Mouse (Mus musculus) R1 (cell line): ENCODE data around the gene Gstp2.
A peak's percentile ranks its signal among the peaks of the same experiment; 100 is the strongest.
"Not testable (repeated sequence)": the region's sequence is repeated elsewhere in the genome, so short reads cannot be mapped to it uniquely, and the experiment has no call there.

Source experiments
- DNase-seq: peaks from one replicate; pipeline ENCODE4 v3.0.0-alpha.2; 2018; ENCODE audit warnings: low read depth, low spot score

Gene Gstp2

DNA sequence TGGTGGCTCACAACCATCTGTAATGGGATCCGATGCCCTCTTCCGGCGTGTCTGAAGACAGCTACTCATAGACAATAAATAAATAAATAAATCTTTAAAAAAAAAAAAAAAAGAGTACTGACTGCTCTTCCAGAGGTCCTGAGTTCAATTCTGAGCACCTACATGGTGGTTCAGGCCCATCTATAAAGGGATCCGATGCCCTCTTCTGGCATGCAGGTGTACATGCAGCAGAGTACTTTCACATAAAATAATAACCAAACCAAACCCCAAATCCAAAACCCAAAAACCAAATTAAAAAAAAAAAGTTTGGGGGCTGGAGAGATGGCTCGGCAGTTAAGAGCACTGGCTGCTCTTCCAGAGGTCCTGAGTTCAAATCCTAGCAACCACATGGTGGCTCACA, 3.2 kb upstream of the Gstp2 start:
- DNase-seq, result not testable (repeated sequence)

DNA sequence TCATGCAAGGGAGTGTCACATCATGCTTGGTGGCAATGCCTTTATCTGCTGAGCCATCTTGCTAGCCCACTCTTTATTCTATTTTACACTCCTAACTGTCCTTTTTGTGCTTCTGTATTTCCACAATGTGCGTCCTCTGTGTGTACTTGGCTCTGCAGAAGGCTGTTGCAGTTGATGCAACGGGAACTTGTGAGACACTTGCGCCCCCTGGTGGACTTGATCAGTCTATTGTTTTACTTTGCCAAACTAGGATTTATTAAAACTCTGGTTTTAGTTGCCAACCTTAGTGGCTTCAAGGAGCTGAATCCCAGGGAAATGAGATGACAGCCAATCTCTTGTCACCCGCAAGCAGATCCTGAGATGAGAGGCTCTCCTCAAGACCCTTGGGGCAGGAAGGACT, 2.0 kb upstream of the Gstp2 start:
- peak; percentile 92 for DNase-seq

DNA sequence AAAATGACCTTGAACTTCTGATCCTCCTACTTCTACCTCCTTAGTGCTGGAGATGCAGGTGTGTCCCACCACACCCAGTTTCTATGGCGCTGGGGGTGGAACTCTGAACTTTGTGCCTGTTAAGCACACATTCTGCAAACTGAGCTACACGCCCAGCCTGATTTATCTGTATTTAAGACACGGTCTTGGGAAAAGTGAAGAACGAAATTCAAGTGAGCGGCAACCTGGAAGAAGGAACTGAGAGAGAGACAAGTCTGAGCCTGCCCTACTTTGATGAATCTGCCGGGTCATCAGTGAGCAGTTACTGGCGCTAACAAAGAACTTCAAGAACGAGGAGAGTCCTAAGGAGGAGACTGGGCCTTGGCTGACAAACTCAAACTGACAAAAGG, 1.0 kb upstream of the Gstp2 start:
- peak; percentile 97 for DNase-seq

DNA sequence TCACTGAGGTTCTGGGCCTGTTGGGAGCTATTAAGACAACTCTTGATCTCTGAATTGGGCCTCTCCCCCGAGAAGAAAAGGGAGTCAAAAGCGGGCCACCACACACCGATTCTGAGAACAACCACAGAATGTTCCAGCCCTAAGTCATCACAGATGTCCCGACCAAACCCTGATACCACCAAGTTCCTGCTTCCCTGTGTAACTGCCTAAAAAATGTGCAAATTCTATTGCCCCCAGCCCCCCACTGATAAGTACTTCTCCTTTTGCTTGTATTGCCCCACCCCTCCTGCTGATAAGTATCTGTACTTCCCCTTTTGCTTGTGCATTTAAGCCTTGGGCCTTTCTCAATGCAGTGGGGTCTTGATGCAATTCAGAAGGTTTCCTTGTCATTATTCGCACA, 1.7 kb downstream of the Gstp2 start:
- peak; percentile 30 for DNase-seq

DNA sequence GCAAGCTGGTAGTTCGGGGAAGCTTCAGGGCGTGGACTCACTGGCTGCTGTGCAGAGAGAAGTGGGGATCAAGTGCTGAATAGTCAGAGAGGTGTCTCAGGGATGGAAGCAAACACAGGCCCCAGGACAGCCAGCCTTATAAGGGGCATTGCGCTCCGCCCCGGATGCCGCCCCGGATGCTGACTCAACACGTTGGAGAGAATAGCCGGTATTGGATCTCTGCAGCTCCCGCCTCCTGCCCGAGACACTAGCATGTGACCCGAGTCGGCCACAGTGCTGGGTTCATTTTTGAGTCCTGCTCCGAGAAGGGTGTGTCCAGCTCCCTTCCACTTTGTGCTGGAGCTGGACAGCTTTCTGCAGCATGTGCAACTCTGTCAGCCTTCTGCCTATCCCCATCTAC, 3.7 kb downstream of the Gstp2 start:
- DNase-seq, result peak; percentile 88

DNA sequence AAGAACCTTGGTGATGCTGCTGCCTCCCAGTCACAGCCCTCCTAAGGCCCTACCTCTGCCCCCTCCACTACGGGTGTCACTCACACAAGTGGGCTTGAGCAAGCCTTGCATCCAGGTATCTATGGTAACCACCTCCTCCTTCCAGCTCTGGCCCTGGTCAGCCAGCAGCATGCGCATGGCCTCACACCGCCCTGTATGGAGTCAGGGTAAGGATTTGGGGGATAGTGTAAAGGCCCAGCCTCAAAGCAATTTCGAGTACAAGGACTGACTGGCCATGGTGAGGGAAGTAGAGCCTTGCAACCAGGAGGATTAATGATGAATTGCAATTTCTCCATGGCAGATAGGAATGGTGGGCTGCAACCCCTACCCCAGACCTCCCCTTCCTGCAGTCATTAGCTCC, 4.3 kb downstream of the Gstp2 start:
- not testable (repeated sequence) for DNase-seq

DNA sequence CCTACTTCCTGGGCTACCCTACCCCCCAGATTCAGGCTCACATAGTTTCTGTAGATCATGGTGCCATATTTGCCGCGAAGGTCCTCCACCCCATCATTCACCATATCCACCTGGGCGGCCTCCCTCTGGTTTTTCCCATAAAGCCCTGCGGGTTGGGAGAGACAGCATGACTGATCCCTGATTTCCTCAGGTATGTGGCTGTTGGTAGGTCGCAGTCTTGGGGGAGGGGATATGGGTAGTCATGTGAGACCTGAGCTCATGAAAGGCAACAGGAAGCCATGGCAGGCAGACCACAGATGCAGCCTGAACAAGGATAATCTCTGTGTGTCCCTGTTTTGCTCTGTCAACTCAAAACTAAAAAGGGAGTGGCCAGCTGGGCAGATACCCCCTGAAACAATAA, 4.9 kb downstream of the Gstp2 start:
- peak; percentile 73 for DNase-seq

DNA sequence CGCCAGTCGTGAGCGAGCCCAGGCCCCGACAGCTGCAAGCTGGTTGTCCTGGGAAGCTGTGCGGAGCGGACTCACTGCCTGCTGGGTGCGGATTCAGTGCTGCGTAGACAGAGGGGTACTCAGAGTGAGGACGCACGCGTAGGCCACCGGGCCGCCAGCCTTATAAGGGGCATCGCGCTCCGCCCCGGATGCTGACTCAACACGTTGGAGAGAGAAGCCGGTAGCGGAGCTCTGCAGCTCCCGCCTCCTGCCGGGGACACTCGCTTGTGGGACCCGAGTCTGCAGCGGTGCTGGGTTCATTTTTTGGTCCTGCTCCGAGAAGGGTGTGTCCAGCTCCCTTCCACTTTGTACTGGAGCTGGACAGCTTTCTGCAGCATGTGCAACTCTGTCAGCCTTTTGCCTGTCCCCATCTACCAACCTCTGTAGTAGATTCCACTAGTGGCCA, 8.0 kb downstream of the Gstp2 start, which contains the start of gene Gstp1:
TSS of gene Gstp1 (minus strand) at position 198 of the 445 bp plus-strand sequence.
- peak; percentile 83 for DNase-seq

DNA sequence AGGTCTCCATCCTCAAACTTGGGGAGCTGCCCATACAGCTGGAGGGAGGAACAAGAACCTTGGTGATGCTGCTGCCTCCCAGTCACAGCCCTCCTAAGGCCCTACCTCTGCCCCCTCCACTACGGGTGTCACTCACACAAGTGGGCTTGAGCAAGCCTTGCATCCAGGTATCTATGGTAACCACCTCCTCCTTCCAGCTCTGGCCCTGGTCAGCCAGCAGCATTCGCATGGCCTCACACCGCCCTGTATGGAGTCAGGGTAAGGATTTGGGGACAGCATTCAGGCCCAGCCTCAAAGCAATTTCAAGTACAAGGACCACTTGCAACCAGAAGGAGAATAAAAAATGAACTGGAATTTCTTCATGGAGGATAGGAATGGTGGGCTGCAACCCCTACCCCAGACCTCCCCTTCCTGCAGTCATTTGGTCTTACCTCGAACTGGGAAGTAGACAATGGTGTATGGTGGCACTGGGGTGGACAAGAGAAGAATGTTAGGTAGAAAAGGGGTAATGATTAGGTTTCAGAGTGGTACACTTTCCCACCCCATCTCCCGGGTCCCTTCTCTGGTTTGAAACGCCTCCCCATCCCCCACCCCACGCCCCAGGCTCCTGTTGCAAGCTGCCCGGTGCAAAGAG, 8.6 kb downstream of the Gstp2 start:
- not testable (repeated sequence) for DNase-seq

DNA sequence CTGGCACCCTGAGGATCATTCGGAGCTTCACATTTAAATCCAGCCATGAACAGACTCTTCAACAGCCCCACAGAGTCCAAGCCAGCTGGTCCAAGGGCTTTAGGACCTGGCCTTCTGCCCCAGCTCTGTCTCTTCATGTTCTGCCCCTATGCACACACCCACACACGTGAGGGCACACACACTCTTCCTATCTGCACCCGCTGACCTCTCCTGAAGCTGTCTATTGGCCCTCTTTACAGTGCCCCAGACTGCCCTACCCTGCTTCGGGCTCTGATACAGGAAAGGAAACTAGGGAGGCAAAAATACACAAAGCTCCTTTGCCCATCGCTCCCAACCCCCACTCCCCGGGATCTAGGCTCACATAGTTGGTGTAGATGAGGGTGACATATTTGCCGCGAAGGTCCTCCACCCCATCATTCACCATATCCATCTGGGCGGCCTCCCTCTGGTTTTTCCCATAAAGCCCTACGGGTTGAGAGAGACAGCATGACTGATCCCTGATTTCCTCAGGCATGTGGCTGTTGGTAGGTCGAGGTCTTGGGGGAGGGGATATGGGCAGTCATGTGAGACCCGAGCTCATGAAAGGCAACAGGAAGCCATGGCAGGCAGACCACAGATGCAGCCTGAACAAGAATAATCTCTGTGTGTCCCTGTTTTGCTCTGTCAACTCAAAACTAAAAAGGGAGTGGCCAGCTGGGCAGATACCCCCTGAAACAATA, 9.3 kb downstream of the Gstp2 start:
- DNase-seq, result no peak

DNA sequence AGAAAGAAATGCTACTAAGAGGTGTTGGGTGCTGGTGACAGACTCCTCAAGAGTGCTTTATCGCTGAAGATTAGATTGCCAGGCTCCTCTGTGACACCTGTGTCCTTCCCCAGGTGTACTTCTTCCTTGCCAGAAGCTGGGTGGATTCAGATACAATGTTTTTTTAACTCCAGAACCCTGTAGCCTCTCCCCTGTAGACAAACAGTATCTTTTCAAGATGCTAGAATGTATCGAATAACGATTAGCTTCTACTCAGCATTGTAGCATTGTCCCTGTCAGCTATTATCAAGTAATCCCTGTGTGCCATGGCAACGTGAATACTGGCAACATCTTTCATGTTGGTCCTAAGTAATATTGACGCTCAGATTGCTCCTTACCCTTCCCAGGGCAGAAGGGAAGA, 12.1 kb downstream of the Gstp2 start:
- no peak for DNase-seq

DNA sequence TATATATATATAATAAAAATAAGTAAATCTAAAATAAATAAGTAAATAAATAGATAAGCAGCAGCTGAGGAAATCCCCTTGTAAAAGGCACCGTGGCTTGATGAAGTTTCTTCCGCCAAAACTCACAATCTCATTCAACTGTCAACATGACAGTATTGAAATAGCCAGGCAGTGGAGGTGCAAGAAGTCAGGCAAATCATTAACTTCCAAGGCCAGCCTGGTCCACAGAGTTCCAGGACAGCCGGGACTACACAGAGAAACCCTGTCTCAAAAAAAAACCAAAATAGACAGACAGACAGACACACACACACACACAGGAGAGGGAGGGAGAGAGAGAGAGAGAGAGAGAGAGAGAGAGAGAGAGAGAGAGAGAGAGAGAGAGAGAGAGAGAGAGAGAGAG, 12.5 kb downstream of the Gstp2 start:
- DNase-seq, result no peak

DNA sequence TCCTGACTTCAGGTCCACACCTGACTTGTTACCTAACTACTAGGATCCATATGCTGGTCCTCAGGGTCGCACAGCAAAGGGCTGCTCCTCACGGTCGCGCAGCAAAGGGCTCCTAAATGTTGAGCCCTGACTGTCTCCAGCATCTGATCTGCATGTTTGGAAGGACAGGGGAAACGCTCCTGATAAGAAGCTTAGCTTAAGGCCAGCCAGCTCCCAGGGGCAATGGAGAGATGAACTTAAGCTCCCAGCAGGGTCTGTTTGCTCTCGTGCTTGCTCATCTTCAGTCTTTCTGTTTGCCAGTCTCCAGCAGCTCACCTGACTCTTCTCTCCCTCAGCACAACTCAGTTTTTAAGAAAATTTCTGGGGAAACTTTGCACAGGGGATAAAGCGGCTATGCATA, 13.2 kb downstream of the Gstp2 start:
- no peak for DNase-seq

DNA sequence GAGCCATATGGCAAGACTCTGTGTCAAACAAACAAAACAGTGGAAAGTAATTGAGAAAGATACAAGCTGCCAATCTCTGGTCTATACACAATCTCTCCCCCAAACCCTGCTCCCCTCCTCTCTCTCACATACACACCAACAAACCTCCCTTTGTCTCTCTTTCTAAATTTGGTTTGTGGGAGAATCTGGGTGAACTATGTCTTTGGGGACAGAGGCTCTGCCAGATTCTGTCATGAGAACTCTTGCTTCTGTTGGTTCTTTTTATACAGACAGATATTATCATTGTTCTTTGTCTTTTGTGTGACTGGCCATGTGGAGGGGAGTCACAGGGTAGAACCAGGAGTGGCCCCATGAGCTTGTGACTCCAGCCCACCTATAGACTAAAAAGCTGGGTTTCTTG, 18.2 kb downstream of the Gstp2 start:
- DNase-seq, result no peak

DNA sequence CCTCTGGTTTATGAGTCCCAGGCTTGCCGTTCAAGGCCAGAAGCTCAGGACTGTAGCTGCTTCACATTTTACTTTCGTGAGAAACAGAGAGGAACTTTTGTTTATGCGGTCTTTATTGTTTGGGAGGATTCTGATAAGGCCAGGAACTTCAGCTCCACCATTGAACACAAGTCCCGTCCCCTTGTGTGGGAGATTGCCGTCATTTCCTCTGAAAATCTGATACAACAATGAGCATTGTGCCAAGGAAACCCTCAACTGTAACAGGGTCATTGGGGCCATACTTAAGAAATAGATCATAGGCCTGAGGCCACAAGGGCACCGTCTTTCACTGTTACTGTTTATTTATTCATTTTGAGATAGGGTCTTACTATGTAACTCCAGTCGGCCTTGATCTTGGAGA, 22.6 kb downstream of the Gstp2 start:
- no peak for DNase-seq

DNA sequence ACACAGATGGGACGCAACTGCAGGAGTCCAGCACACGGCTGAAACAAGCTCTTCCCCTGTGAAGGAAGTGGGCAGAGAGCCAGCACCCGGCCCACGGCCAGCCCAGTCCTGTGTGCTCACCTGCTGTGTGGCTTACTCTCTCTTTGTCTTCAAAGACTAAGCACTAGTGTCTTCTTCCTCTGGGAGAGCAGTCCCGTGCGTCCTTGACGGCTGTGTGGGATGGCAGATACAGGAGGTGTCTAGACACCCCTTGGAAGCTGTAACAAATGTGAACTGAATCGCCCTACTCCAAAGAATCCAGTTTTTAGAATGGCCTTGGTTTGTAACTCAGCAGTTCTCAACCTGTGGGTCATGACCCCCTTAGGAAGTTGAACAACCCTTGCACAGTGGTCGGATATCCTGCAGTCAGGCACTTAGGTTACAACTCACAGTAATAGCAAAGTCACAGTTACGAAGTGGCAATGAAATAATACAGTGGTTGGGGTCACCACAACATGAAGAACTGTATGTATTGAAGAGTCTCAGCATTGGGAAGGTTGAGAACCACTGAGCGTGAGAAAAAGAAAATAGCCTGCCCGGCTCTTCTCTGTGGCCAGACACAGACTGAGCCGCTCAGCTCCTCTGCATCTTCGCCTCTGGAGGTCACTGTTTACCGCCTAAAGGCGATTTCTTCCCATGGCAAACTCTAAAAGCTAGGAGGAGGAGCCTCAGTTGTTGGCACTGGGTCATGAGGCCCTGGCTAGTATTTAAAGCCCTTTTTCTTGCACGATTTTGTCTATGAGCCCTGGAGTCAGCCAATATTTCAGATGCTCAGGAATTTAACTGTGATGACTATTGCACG, 26.9 kb downstream of the Gstp2 start:
- peak; percentile 91 for DNase-seq

DNA sequence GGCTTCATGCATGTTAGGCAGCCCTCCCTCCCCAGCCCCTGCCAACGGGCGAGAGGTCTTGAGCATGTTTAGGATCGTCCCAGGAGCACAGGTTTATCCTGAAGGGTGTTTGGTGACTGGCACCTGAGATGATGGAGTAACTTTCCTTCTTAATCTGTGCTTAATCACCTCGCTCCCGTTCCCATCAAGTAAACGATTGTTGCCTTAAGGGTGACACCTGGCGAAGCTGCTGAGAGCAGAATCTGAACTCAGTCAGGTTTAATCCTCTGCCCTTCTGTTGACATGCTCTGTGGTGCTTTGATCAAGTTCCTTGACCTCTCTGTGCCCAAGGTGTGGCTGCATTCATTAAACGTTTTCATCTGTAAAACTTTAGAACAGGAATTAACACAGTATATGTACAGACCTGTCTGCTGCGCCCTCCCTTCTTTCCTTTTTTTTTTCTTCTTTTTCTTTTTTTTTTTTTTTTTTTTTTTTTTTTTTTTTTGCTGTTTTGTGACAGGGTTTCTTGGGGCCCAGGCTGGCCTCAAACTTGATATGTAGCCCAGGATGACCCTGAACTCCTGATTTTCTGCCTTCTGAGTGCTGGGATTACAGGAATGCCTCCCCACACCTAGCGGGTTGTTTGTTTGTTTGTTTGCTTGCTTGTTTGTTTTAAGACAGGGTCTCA, 27.8 kb downstream of the Gstp2 start:
- DNase-seq, result peak; percentile 27

DNA sequence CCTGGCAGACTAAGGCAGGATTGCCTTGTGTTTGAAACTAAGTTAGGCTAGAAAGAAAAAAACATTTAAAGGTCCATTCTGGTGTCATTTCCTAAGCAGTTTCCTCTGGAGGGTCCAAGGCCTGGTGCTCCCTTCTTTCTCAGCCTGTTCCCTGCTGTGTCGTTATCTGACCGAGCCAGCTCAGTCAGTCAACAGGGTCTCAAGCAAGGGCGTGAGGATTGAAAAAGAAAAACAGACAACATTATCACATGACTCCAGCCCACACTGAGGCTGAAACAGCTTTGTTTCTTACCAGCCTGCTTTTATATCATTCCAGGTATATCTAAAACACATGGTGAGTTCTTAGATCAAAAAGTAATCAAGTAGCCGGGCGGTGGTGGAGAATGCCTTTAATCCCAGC, 30.2 kb downstream of the Gstp2 start:
- peak; percentile 48 for DNase-seq

DNA sequence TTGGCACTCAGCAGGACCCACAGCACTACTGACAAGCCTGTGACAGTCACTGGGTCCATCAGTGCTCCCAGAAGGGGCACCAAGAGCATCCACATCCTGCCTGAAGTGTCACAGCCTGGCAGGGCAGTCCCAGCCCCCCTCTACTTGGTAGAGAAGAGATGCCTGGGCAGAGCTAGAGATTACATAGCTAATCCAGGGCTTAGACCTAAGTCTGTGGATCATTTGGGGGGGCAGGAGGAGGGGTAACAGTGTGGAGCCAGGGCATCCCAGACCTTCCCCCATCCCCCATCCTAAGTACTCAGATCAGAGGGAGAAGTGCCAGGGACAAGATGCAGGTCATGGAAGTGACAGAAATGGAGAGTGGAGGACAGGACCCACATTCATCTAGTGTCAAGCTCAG, 31.0 kb downstream of the Gstp2 start:
- DNase-seq, result no peak

DNA sequence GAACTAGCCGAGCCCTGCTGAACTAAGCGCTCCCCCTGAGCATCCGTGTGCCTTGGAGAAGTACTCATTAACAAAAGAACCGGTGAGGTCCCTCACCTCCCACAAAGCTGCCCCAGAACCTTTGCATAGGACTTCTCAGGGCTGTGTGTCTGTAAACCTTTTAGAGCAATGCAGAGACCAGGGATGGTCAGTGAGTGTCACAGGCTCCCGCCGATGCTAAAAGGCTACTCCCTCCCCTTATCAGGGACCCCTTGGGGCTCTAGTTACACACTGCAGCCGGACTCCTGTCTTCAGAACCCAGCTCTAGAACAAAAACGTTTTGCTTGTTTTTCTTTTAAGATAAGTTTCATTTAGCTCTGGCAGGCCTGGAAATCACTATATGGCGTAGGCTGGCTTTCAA, 32.8 kb downstream of the Gstp2 start:
- no peak for DNase-seq

DNA sequence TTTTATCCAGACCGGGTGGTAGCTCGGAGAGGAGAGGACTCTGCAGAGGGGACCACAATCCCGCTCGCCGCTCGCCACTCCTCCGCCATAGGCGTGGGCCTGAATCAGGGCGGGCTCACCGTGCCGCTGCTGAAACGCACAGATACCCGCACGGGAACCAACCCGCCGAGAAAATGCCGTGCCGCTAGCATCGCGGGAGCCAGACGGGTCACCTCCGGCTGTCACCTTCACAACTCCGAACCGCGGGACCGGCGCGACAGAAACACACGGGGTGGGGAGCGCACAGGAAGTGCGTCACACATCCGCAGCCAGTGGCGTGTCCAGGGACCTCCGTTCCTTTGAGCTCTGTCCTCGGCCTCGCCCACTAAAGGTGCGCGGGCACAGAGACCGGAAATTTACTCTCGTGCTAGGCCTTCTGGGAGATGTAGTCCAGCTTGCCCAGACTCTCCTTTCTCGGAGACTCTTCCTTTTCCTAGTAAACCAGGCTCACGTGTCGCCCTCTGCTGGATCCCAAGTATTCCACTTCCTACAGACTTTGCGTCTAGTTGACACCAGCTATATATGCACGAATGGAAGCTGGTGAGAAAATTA, 33.3 kb downstream of the Gstp2 start, which contains the start of gene Ndufv1:
TSS of gene Ndufv1 (minus strand) at position 375 of the 591 bp plus-strand sequence.
- DNase-seq, result peak; percentile 100
